Mouse (Mus musculus): ENCODE data around the gene Mtss1l. TPM values are rescaled to one million over a fixed set of nuclear protein-coding genes. Genes with fewer than 3 reads are reported as not detected.

Mtss1l gene
- total and polyA plus RNA-seq, 3 experiments, result 0.64 to 0.66 TPM; not detected in 1

- H3K79me2 ChIP-seq (replicated peaks; ENCODE audit: control insufficient read depth, extremely low read depth, insufficient read depth, poor library complexity, severe bottlenecking), result no peaks in the 10 kb centered on the region
- TF ChIP-seq JUND (conservative IDR thresholded peaks at IDR 0.05; ENCODE audit: low read depth, low read length) (no peak), GABPA (IDR thresholded peaks at IDR 0.05; ENCODE audit: insufficient replicate concordance, low read depth, low read length) (no peak), EP300 (IDR thresholded peaks at IDR 0.05; ENCODE audit: low read length) (no peak), PAX5 (IDR thresholded peaks at IDR 0.05; ENCODE audit: low read length) (no peak), NRF1 (IDR thresholded peaks at IDR 0.05; ENCODE audit: low read depth, low read length) (no peak), ZNF384 (IDR thresholded peaks at IDR 0.05; ENCODE audit: low read depth, low read length) (no peak), JUN (IDR thresholded peaks at IDR 0.05; ENCODE audit: insufficient read depth, low read depth, low read length) (no peak), CHD1 (IDR thresholded peaks at IDR 0.05; ENCODE audit: low read depth, low read length) (no peak), ETS1 (conservative IDR thresholded peaks at IDR 0.05; ENCODE audit: low read depth, low read length) (no peak), CHD2 (IDR thresholded peaks at IDR 0.05; ENCODE audit: low read length) (no peak), KAT2A (IDR thresholded peaks at IDR 0.05; ENCODE audit: insufficient replicate concordance, low read length) (no peak), POLR2AphosphoS2 (IDR thresholded peaks at IDR 0.05; ENCODE audit: low read depth, low read length) (no peak), MAX (IDR thresholded peaks at IDR 0.05; ENCODE audit: low read length) (no peak), ZC3H11A (IDR thresholded peaks at IDR 0.05; ENCODE audit: low read depth, low read length) (no peak), MXI1 (IDR thresholded peaks at IDR 0.05; ENCODE audit: low read depth, low read length) (no peak), BHLHE40 (IDR thresholded peaks at IDR 0.05; ENCODE audit: low read depth, low read length) (no peak)
- no peak overlapping the region for H3K27ac ChIP-seq (ENCODE audit: insufficient read depth, low read depth)
- H3K36me3 ChIP-seq (replicated peaks in 1 of 2; ENCODE audit: control insufficient read depth in 1 of 2, insufficient read depth in 1 of 2, low read length in 1 of 2), result peaks cover 48 to 99% of the 10 kb centered on the region in 2 experiments
- H3K9me3 ChIP-seq (replicated peaks; ENCODE audit: low read length), result no peaks in the 10 kb centered on the region
- H3K9ac ChIP-seq (ENCODE audit: insufficient read depth, low read depth), result no peak overlapping the region
- dilution Hi-C loops (cut with MboI; ENCODE audit: extremely low pct_ligation_motif_present, extremely low pct_unique_long_range_greater_than_20kb, low sequenced_read_pairs), result no loop called here
- H3K4me2 ChIP-seq (ENCODE audit: insufficient read depth, low read depth, poor library complexity, severe bottlenecking), result no peak overlapping the region
- peaks cover 0 to 10% of the 10 kb centered on the region in 2 experiments; a peak in 2 of 4 replicates for H3K4me1 ChIP-seq (ENCODE audit: control insufficient read depth in 1 of 2, insufficient read depth in 2 of 2)
- no peak for DNase-seq (ENCODE audit: extremely low read depth)
- no peaks in the 10 kb centered on the region for H3K27me3 ChIP-seq (replicated peaks)
- in situ Hi-C loops (cut with MboI; ENCODE audit: low pct_ligation_motif_present, low pct_unique_long_range_greater_than_20kb, low sequenced_read_pairs), result no loop called here
- no peak overlapping the region for H3K4me3 ChIP-seq (replicated peaks in 1 of 3; ENCODE audit: low read depth in 2 of 3, low read length in 2 of 3, poor library complexity in 1 of 3)
Observed at GRCm38 (mm10) chr8:110673168-110673567, 48.1 kb upstream of the Mtss1l start.

DNA sequence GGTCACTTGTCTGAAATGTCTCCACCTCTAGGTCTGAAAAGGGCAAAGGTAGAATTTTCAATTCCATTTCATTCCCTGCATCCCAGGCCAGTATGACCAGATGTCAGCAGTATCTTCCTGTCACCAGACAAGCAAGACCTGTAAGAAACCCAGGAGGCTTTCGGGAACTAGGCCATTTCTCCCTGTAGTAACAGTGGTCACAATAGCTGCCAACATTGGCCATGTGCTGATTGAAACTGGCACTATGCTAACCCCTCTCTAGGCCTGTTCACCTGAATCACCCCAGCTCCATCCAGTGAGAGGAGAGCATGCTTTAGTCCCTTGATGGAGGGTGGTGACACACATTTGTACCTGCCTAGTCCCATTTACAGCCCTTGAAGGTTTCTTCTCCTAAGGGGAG lies 46.7 kb upstream of the Mtss1l start:
- Histone ChIP-seq H3K27ac (ENCODE audit: insufficient read depth, low read depth) (no peak overlapping the region), H3K79me2 (replicated peaks; ENCODE audit: control insufficient read depth, extremely low read depth, insufficient read depth, poor library complexity, severe bottlenecking) (no peaks in the 10 kb centered on the region), H3K9me3 (replicated peaks; ENCODE audit: low read length) (no peaks in the 10 kb centered on the region), H3K27me3 (replicated peaks) (no peaks in the 10 kb centered on the region), H3K4me1 (ENCODE audit: control insufficient read depth in 1 of 2, insufficient read depth in 2 of 2) (peaks cover 0 to 10% of the 10 kb centered on the region in 2 experiments; a peak in 2 of 4 replicates), H3K9ac (ENCODE audit: insufficient read depth, low read depth) (no peak overlapping the region), H3K4me2 (ENCODE audit: insufficient read depth, low read depth, poor library complexity, severe bottlenecking) (no peak overlapping the region), H3K4me3 (replicated peaks in 1 of 3; ENCODE audit: low read depth in 2 of 3, low read length in 2 of 3, poor library complexity in 1 of 3) (no peak overlapping the region), H3K36me3 (replicated peaks in 1 of 2; ENCODE audit: control insufficient read depth in 1 of 2, insufficient read depth in 1 of 2, low read length in 1 of 2) (peaks cover 44 to 99% of the 10 kb centered on the region in 2 experiments)
- DNase-seq (ENCODE audit: extremely low read depth), result no peak
- dilution Hi-C loops (cut with MboI; ENCODE audit: extremely low pct_ligation_motif_present, extremely low pct_unique_long_range_greater_than_20kb, low sequenced_read_pairs) (no loop called here), in situ Hi-C loops (cut with MboI; ENCODE audit: low pct_ligation_motif_present, low pct_unique_long_range_greater_than_20kb, low sequenced_read_pairs) (no loop called here)
- TF ChIP-seq MXI1 (IDR thresholded peaks at IDR 0.05; ENCODE audit: low read depth, low read length) (no peak), POLR2A (IDR thresholded peaks at IDR 0.05; ENCODE audit: low read depth, low read length) (no peak), POLR2AphosphoS2 (IDR thresholded peaks at IDR 0.05; ENCODE audit: low read depth, low read length) (no peak), ELF1 (IDR thresholded peaks at IDR 0.05; ENCODE audit: low read depth, low read length) (no peak), SIN3A (IDR thresholded peaks at IDR 0.05; ENCODE audit: low read length) (no peak)

Measured in CH12.LX (cell line).